Mouse (Mus musculus): Measurements from ENCODE around the gene Usp22.

DNA sequence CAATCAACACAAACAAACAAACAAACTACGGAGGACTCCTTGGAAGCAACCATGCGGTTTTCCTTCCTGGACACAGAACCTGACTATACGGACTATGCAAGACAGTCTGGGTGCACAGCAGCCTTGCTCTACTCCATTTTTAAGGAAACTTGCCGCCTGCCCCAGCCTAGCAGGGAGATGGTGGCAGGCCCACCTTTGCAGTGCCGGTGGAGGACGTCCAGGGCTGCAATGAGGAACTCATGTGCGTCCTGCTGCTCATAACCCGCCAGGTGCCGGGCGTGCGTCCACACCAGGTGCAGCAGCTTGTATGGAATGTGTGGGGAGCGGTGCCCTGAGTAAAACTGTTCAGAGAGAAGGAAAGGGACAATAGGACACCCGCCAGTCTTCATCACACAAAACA, 13.7 kb downstream of the Usp22 start:
- TF ChIP-seq POLR2A (IDR thresholded peaks at IDR 0.05; ENCODE audit: borderline replicate concordance, control insufficient read depth, low read depth, low read length) (no peak), CTCF (IDR thresholded peaks at IDR 0.05; ENCODE audit: control insufficient read depth, insufficient read depth, low read length) (no peak)
